Mouse (Mus musculus): ENCODE data around the gene Actg1. TPM values are rescaled to one million over a fixed set of nuclear protein-coding genes. Genes with fewer than 3 reads are reported as not detected.
"Not testable (repeated sequence)": the region's sequence is repeated elsewhere in the genome, so short reads cannot be mapped to it uniquely, and the experiment has no call there.

Gene Actg1
- polyA plus RNA-seq, 1 experiment from 2014 or later, result 2,296 TPM

DNA sequence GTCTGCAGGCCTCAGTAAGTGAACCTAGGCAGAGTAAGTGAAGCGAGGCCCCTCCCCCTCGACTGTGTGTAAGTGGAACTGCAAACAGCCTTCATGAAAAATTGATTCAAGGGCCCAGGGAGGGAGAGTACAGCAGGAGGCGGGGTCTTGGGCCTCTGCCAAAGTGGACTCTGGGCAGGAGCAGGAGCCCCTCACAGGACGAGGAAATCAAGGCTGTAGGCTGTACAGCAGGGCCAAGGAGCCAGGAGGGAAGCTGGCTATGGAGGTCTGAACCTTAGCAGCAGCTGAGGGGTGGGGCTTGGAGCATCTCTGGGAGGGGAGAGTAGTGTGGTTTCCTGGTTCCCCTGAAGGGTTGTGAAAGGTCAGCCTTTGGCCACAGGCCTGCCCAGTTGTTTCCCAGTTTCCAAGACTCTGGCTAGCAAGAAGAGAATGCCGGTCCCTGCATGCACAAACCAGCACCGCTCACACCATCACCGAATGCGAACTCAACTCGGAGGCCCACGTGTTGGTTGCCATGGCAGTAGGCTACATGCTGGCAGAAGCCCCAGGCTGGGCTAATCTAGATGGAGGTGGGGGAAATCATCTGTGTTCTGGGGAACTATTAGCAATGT lies 9.6 kb upstream of the Actg1 start:
- Histone ChIP-seq H3K4me2 (peak overlapping the region; percentile 31), H3K36me3 (no peaks in the 10 kb centered on the region), H3K27ac (peak overlapping the region; percentile 82), H3K4me3 (no peak overlapping the region), H3K9ac (no peak overlapping the region), H3K4me1 (peaks cover 66% of the 10 kb centered on the region), H3K27me3 (no peaks in the 10 kb centered on the region), H3K9me3 (no peaks in the 10 kb centered on the region)
- 13% methylated on average over 10 of the region's 10 CpGs for WGBS
- peak; percentile 43; the same call in 1 of the 2 replicates for ATAC-seq (ENCODE audit: insufficient number of reproducible peaks, low FRiP score, low TSS enrichment, low read depth)

- Histone ChIP-seq H3K27me3 (no peaks in the 10 kb centered on the region), H3K9me3 (no peaks in the 10 kb centered on the region), H3K27ac (no peak overlapping the region), H3K4me2 (no peak overlapping the region), H3K36me3 (no peaks in the 10 kb centered on the region), H3K4me1 (peaks cover 76% of the 10 kb centered on the region), H3K4me3 (no peak overlapping the region), H3K9ac (no peak overlapping the region)
- ATAC-seq (ENCODE audit: insufficient number of reproducible peaks, low FRiP score, low TSS enrichment, low read depth), result no peak
- WGBS, result 92% methylated on average over 4 of the region's 4 CpGs
These were observed 8.6 kb upstream of the Actg1 start for GRCm38 (mm10) chr11:120356900-120357299.

DNA sequence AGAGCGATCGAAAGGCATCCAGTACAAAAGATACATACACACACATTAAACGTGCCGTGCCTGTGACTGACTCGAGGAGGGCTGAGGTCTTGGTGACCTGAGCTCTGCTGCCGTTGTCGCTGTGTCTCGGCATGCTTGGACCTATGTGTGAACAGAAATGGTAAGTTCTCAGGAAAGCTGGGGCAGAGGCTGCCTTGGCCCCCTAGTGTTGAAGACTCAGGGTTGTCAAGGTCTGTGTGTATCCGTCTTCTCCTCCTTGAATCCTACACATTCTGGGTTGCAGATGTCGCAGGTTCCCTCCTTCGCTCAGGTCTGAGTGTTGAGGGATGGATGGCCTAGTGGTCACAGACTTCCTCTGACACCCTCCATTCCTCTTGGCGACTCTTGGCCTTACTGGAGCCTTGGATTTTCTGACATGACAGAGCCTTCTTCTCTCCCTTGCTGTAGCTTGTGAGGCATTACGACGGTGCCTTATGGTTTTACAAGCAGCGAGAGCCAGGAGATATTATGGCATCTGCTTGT lies 8.0 kb upstream of the Actg1 start:
- Histone ChIP-seq H3K27me3 (no peaks in the 10 kb centered on the region), H3K9me3 (no peaks in the 10 kb centered on the region), H3K27ac (no peak overlapping the region), H3K9ac (no peak overlapping the region), H3K4me1 (peaks cover 77% of the 10 kb centered on the region), H3K4me2 (no peak overlapping the region), H3K4me3 (no peak overlapping the region), H3K36me3 (no peaks in the 10 kb centered on the region)
- no peak for ATAC-seq (ENCODE audit: insufficient number of reproducible peaks, low FRiP score, low TSS enrichment, low read depth)
- 83% methylated on average over 15 of the region's 15 CpGs for WGBS

DNA sequence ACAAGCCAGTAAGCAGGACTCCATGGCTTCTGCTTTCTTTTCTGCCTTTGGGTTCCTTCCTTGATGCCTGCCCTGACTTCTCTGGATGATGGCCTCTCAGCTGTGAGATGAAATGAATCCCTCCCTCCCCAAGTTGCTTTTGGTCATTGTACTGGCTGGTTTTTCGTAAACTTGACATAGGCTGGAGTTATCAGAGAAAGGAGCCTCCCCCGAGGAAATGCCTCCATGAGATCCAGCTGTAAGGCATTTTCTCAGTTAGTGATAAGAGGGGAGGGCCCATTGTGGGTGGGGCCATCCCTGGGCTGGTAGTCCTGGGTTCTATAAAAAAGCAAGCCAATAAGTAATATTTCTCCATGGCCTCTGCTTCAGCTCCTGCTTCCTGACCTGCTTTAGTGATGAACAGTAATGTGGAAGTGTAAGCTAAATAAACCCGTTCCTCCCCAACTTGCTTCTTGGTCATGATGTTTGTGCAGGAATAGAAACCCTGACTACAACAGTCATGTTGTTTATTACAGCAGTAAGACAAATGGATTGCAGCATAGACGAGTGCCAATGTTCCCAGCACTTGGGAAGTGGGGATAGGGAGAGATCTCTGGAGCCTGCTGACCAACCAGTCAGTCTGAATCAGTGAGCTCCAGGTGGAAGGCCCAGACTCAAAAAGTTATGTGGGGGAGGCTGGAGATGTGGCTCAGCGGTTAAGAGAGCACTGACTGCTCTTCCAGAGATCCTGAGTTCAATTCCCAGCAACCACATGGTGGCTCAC lies 7.1 kb upstream of the Actg1 start:
- Histone ChIP-seq H3K4me3 (no peak overlapping the region), H3K36me3 (no peaks in the 10 kb centered on the region), H3K4me2 (no peak overlapping the region), H3K9me3 (no peaks in the 10 kb centered on the region), H3K9ac (no peak overlapping the region), H3K4me1 (peaks cover 77% of the 10 kb centered on the region), H3K27ac (no peak overlapping the region), H3K27me3 (no peaks in the 10 kb centered on the region)
- no peak for ATAC-seq (ENCODE audit: insufficient number of reproducible peaks, low FRiP score, low TSS enrichment, low read depth)
- 62% methylated on average over 5 of the region's 5 CpGs for WGBS

DNA sequence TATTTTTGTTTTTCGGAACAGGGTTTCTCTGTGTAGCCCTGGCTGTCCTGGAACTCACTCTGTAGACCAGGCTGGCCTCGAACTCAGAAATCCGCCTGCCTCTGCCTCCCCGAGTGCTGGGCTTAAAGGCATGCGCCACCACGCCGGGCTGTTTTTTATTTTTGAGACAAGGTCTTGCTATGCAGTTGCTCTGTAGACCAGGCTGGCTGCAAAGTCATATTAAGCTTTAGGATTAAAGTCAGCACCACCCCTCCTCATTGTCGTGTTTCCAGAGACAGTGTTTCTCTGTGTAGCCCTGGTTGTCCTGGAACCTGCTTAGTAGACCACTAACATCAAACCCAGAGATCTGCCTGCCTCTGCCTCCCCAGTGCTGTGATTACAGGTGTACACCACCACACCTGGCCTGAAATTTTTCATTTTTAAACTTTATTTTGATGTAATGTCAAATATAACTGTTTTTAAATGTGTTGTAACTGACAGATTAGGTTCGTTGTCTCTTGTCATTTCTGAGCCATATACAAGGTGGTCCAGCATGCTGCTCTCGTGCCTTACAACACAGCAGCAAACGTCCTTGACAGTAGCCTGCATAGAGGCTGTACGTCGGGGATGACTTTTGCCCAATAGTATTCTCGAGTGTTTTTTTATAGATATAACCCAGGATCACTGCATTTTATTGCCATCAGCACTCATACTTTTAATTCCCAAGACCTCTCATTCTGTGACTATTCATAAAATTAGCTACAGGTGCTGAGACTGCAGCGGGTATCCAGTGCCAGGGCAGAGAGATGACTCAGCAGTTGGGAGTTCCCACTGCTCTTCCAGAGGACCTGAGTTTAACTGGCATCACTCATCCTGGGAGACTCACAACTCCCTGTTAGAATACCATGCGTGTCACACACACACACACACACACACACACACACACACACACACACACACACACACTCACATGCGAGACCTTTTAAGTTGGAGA lies 6.2 kb upstream of the Actg1 start:
- Histone ChIP-seq H3K9me3 (no peaks in the 10 kb centered on the region), H3K4me2 (no peak overlapping the region), H3K27me3 (no peaks in the 10 kb centered on the region), H3K36me3 (no peaks in the 10 kb centered on the region), H3K9ac (no peak overlapping the region), H3K4me3 (no peak overlapping the region), H3K27ac (no peak overlapping the region), H3K4me1 (peaks cover 77% of the 10 kb centered on the region)
- no peak for ATAC-seq (ENCODE audit: insufficient number of reproducible peaks, low FRiP score, low TSS enrichment, low read depth)
- WGBS, result 78% methylated on average over 17 of the region's 17 CpGs

DNA sequence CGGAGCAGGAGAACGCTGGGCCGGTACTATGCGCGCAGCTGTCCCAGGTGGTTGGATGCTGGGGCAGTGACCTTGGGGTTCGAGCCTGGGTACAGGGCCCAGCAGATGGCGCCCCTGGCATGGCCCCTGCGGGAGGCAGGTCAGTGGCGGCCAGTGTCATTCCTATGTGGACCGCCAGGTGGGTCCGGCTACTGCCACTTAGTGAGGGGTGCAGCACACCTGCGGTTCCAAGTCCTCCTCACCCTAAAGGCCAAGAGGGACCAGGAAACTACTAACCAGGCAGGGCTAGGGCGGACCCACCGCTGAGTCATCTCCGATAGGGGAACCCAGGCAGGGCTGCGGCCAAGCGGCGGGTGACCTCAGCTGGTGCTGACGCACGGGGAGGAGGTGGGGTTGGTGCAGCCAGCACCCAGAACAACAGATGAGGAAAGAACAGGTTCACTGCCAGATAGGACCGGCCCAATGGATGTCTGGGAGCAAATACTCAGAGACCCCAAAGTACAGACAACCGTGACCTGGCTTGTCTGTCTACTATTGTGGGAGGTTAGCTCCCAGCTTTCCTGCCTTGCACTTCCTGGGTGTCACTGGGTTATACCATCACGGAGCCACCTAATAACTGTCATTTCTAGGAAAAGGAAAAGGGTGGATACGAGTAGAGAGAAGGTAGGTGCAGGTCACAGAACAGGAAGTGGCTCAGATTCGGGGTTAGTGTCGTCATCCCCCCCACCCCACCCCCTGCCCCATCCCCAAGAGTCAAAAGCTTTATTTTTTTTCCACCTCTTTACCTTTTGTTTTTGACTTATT lies 5.4 kb upstream of the Actg1 start:
- WGBS, result 26% methylated on average over 26 of the region's 26 CpGs
- no peak overlapping the region for H3K9ac ChIP-seq
- H3K27me3 ChIP-seq, result no peaks in the 10 kb centered on the region
- no peaks in the 10 kb centered on the region for H3K9me3 ChIP-seq
- 0 out of 2 replicates have a peak overlapping the region, but pooled peaks have one; percentile 99 for H3K27ac ChIP-seq
- no peak overlapping the region for H3K4me3 ChIP-seq
- 0 out of 2 replicates have a peak overlapping the region, but pooled peaks have one; percentile 8 for H3K4me2 ChIP-seq
- peaks cover 75% of the 10 kb centered on the region for H3K4me1 ChIP-seq
- no peak for ATAC-seq (ENCODE audit: insufficient number of reproducible peaks, low FRiP score, low TSS enrichment, low read depth)
- no peaks in the 10 kb centered on the region for H3K36me3 ChIP-seq

DNA sequence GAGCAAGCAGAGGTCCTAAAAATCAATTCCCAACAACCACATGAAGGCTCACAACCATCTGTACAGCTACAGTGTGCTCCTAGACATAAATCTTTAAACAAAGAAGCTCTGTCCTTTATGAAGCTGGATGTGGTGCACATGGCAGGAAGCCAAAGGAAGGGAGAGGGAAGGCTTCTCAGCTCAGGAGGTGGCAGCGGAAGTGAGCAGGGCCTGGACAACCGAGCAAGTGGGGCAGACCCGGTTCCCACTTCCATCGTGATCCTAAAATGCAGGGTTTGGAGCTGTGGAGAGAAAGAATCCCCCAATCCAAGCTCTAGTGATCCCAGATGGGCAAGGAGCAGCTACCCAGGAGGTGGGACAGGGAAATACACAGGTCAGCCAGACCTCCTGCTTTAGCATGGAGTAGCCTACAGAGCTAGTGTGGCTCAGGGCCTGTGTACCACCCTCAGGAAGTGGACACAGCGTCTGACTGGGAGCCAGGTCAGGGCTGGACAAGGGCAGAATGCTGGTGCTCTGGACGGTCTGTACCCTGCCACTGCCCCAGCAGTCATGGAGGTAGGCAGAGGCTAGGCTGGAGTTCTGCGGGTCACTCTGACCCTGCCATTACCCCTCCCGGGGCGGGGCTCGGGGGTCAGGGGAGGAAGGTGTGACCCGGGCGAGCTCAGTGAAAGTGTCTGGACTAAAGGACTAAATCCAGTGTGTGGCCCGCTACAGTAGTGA lies 4.4 kb upstream of the Actg1 start:
- 51% methylated on average over 13 of the region's 13 CpGs for WGBS
- no peak overlapping the region for H3K9ac ChIP-seq

DNA sequence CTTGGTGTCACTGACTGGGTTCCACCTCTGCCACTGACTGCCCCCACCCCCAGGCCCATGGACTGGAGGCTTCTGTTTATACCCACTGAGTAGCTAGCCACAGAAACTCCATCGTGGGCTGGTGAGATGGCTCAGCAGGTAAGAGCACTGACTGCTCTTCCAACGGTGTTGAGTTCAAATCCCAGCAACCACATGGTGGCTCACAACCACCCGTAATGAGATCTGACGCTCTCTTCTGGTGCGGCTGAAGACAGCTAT lies 3.7 kb upstream of the Actg1 start:
- not testable (repeated sequence) for ATAC-seq (ENCODE audit: insufficient number of reproducible peaks, low FRiP score, low TSS enrichment, low read depth); H3K9me3 ChIP-seq; H3K27me3 ChIP-seq; H3K9ac ChIP-seq; H3K4me2 ChIP-seq; H3K36me3 ChIP-seq; H3K4me3 ChIP-seq
- 83% methylated on average over 5 of the region's 5 CpGs for WGBS
- Histone ChIP-seq H3K4me1 (peaks cover 58% of the 10 kb centered on the region), H3K27ac (peak overlapping the region; percentile 99)

More for the DNA sequence above, 4.4 kb upstream of the Actg1 start:
- ATAC-seq (ENCODE audit: insufficient number of reproducible peaks, low FRiP score, low TSS enrichment, low read depth), result no peak
- H3K4me3 ChIP-seq, result no peak overlapping the region
- no peaks in the 10 kb centered on the region for H3K36me3 ChIP-seq
- no peak overlapping the region for H3K4me2 ChIP-seq
- H3K27me3 ChIP-seq, result no peaks in the 10 kb centered on the region
- H3K4me1 ChIP-seq, result peaks cover 65% of the 10 kb centered on the region
- no peaks in the 10 kb centered on the region for H3K9me3 ChIP-seq
- peak overlapping the region; percentile 99 for H3K27ac ChIP-seq

DNA sequence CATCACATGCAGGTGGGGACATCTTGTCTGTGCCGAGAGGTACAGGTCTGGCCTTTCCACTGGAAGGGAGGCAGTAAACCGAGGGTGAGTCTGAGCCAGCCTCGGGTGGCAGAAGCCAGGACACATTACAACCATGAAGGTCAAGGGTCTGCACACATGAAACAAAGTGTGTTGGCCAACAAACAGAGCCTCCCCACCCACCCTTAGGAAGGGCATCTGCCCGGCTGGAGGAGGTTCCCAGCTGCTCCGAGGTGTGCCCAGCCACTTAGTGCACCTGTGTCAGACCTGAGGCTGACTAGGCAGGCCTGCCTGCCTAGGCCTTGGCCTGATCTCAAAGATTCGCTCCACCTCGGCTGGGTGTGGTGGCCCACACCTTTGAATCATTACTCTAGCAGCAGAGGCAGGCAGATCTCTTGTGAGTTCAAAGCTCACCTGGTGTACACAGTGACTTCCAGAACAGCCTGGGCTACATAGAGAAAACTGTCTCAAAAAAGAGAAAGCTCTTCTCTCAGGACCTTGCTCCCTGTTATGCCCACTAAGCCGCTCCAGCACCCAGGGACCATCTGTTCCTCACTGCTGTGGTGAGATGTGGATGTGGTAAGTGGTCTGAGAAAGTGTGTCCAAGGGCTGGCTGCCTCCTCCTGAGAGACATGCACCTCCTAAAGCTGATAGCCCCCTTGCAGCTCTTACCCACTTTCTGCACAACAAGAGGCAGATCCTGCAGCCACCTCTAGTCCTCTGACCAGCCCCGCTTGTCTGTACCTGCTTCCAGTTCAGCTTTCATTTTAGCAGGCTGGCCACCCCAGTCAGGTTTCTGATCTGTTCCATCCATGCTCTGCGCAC lies 3.1 kb upstream of the Actg1 start:
- WGBS, result 83% methylated on average over 10 of the region's 10 CpGs
- no peak overlapping the region for H3K4me3 ChIP-seq
- H3K4me2 ChIP-seq, result 0 out of 2 replicates have a peak overlapping the region, but pooled peaks have one; percentile 87

GRCm38 (mm10) chr11:120350711-120351110 lies 2.4 kb upstream of the Actg1 start:
- 10% methylated on average over 11 of the region's 11 CpGs for WGBS
- no peaks in the 10 kb centered on the region for H3K9me3 ChIP-seq

More for the DNA sequence above, 3.1 kb upstream of the Actg1 start:
- peaks cover 57% of the 10 kb centered on the region for H3K4me1 ChIP-seq
- H3K27ac ChIP-seq, result peak overlapping the region; percentile 99
- H3K36me3 ChIP-seq, result 0 out of 2 replicates have a peak, but pooled peaks cover 3% of the 10 kb centered on the region
- no peak overlapping the region for H3K9ac ChIP-seq
- no peak for ATAC-seq (ENCODE audit: insufficient number of reproducible peaks, low FRiP score, low TSS enrichment, low read depth)
- no peaks in the 10 kb centered on the region for H3K27me3 ChIP-seq
- H3K9me3 ChIP-seq, result no peaks in the 10 kb centered on the region

More at GRCm38 (mm10) chr11:120350711-120351110, 2.4 kb upstream of the Actg1 start:
- Histone ChIP-seq H3K4me1 (peaks cover 56% of the 10 kb centered on the region), H3K4me3 (peak overlapping the region; percentile 98), H3K9ac (no peak overlapping the region), H3K27me3 (no peaks in the 10 kb centered on the region), H3K27ac (peak overlapping the region; percentile 99), H3K36me3 (0 out of 2 replicates have a peak, but pooled peaks cover 4% of the 10 kb centered on the region), H3K4me2 (peak overlapping the region; percentile 87)
- no peak for ATAC-seq (ENCODE audit: insufficient number of reproducible peaks, low FRiP score, low TSS enrichment, low read depth)

Data from limb, embryonic 15.5 days (tissue).